Mouse (Mus musculus) kidney, adult 18-20 months (tissue): Measurements from ENCODE around the gene P2rx1.

Experiments used
- DNase-seq: peaks from one replicate; pipeline ENCODE4 v3.0.0; 2021

P2rx1 gene

GRCm38 (mm10) chr11:72998771-72999170, at the start of gene P2rx1:
Gene P2rx1, plus strand, starts transcription at chr11:72999103.
- peak; percentile 25 for DNase-seq

- DNase-seq: peak; percentile 23
These were observed 47.5 kb upstream of the P2rx1 start for GRCm38 (mm10) chr11:72951137-72952000.

- peak; percentile 52 for DNase-seq
These were observed 46.7 kb upstream of the P2rx1 start for GRCm38 (mm10) chr11:72952226-72952625.

- DNase-seq: no peak
These were observed 46.2 kb upstream of the P2rx1 start for GRCm38 (mm10) chr11:72952697-72953096.

- DNase-seq: peak; percentile 18
These were observed 45.8 kb upstream of the P2rx1 start for GRCm38 (mm10) chr11:72953116-72953439.

- DNase-seq: peak; percentile 79
These were observed 45.3 kb upstream of the P2rx1 start for GRCm38 (mm10) chr11:72953440-72954151.

- no peak for DNase-seq
These were observed 44.7 kb upstream of the P2rx1 start for GRCm38 (mm10) chr11:72954216-72954615.

GRCm38 (mm10) chr11:72955339-72955974, 43.4 kb upstream of the P2rx1 start:
- no peak for DNase-seq

GRCm38 (mm10) chr11:72957318-72957717, 41.6 kb upstream of the P2rx1 start:
- DNase-seq: no peak

GRCm38 (mm10) chr11:72959924-72960679, 38.8 kb upstream of the P2rx1 start:
- no peak for DNase-seq

GRCm38 (mm10) chr11:72960723-72961071, 38.2 kb upstream of the P2rx1 start:
- DNase-seq: no peak

GRCm38 (mm10) chr11:72961072-72961980, 37.6 kb upstream of the P2rx1 start, which contains the start of gene Atp2a3:
Gene Atp2a3, plus strand, starts transcription at chr11:72961169.
- peak; percentile 31 for DNase-seq

- no peak for DNase-seq
These were observed 36.5 kb upstream of the P2rx1 start for GRCm38 (mm10) chr11:72962378-72962777.

- DNase-seq: no peak
These were observed 35.7 kb upstream of the P2rx1 start for GRCm38 (mm10) chr11:72963058-72963788.

- DNase-seq: no peak
These were observed 35.1 kb upstream of the P2rx1 start for GRCm38 (mm10) chr11:72963789-72964294.

- no peak for DNase-seq
These were observed 23.9 kb upstream of the P2rx1 start for GRCm38 (mm10) chr11:72974995-72975503.

GRCm38 (mm10) chr11:72982516-72982915, 16.4 kb upstream of the P2rx1 start:
- DNase-seq: no peak

GRCm38 (mm10) chr11:72983283-72983682, 15.6 kb upstream of the P2rx1 start:
- DNase-seq: peak; percentile 27

- no peak for DNase-seq
These were observed 12.2 kb upstream of the P2rx1 start for GRCm38 (mm10) chr11:72986745-72987144.

GRCm38 (mm10) chr11:72987234-72987633, 11.7 kb upstream of the P2rx1 start:
- no peak for DNase-seq

GRCm38 (mm10) chr11:72987807-72988206, 11.1 kb upstream of the P2rx1 start:
- no peak for DNase-seq
